In genomic region chr5:120525737-120526136, GRCm38 (mm10) we compare ENCODE assay signal across 15 mouse cellular contexts. TPM values are rescaled to one million over a fixed set of nuclear protein-coding genes. Genes with fewer than 3 reads are reported as not detected.
DNase-seq lines count a peak whose midpoint lies in the region; ATAC-seq and TF ChIP-seq lines count a peak whose summit lies in the region.
"Had no signal": no experiment of that assay in that cellular context is flagged by ENCODE, and none has a peak within 500 bp of the region (broad histone marks: within the 10 kb centered on the region; RNA-seq: fewer than 3 reads in every experiment).

No protein-coding gene starts in this region.

- TF ChIP-seq CTCF in heart, postnatal 0 days (IDR thresholded peaks at IDR 0.05; ENCODE audit: low read depth): peak; percentile 64

- no peaks in the 10 kb centered on the region for H3K27me3 ChIP-seq in heart, postnatal 0 days (ENCODE audit: control insufficient read depth, insufficient read depth, low read length)
- H3K27me3 ChIP-seq in liver, embryonic 11.5 days (replicated peaks; ENCODE audit: control insufficient read depth, insufficient read depth, low read length): no peaks in the 10 kb centered on the region
- H3K27me3 ChIP-seq in midbrain, embryonic 13.5 days: no peaks in the 10 kb centered on the region

- H3K36me3 ChIP-seq in heart, postnatal 0 days (replicated peaks; ENCODE audit: control insufficient read depth, insufficient read depth, low read length): 0 out of 2 replicates have a peak, but pooled peaks cover 7% of the 10 kb centered on the region
- H3K36me3 ChIP-seq in liver, embryonic 11.5 days (ENCODE audit: control insufficient read depth, insufficient read depth, low read length): no peaks in the 10 kb centered on the region; the same call in 1 of the 2 replicates
- H3K36me3 ChIP-seq in midbrain, embryonic 13.5 days: no peaks in the 10 kb centered on the region

- no peak overlapping the region for H3K27ac ChIP-seq in heart, postnatal 0 days (ENCODE audit: low read depth)
- no peak overlapping the region for H3K27ac ChIP-seq in liver, embryonic 11.5 days (ENCODE audit: low read depth, low read length)
- H3K27ac ChIP-seq in midbrain, embryonic 13.5 days: no peak overlapping the region

- H3K9me3 ChIP-seq in heart, postnatal 0 days (replicated peaks; ENCODE audit: control insufficient read depth, low read length): no peaks in the 10 kb centered on the region
- no peaks in the 10 kb centered on the region for H3K9me3 ChIP-seq in liver, embryonic 11.5 days (ENCODE audit: control insufficient read depth, low read length)
- no peaks in the 10 kb centered on the region for H3K9me3 ChIP-seq in midbrain, embryonic 13.5 days
- H3K9me3 ChIP-seq: G1E had no signal

- no peak for TF ChIP-seq EP300 in heart, postnatal 0 days (IDR thresholded peaks at IDR 0.05; ENCODE audit: low read depth)

- H3K4me1 ChIP-seq in heart, postnatal 0 days (ENCODE audit: control insufficient read depth, insufficient read depth): no peaks in the 10 kb centered on the region
- H3K4me1 ChIP-seq in liver, embryonic 11.5 days (replicated peaks; ENCODE audit: control insufficient read depth, insufficient read depth, low read length): peaks cover 9% of the 10 kb centered on the region; the same call in 1 of the 2 replicates
- no peaks in the 10 kb centered on the region for H3K4me1 ChIP-seq in midbrain, embryonic 13.5 days (replicated peaks)

- H3K4me3 ChIP-seq in heart, postnatal 0 days (ENCODE audit: low read depth, low read length): no peak overlapping the region
- no peak overlapping the region for H3K4me3 ChIP-seq in liver, embryonic 11.5 days (ENCODE audit: low read depth, low read length)
- H3K4me3 ChIP-seq in midbrain, embryonic 13.5 days (replicated peaks): no peak overlapping the region
- H3K4me3 ChIP-seq: erythroblast, embryonic 14.5 days; myocyte had no signal

- H3K9ac ChIP-seq in heart, postnatal 0 days (replicated peaks; ENCODE audit: low read depth, low read length): no peak overlapping the region
- no peak overlapping the region for H3K9ac ChIP-seq in liver, embryonic 11.5 days (ENCODE audit: low read depth, low read length)
- H3K9ac ChIP-seq in midbrain, embryonic 13.5 days (replicated peaks): no peak overlapping the region

- H3K4me2 ChIP-seq in heart, postnatal 0 days (ENCODE audit: low read depth, low read length): no peak overlapping the region
- H3K4me2 ChIP-seq in liver, embryonic 11.5 days: no peak overlapping the region
- no peak overlapping the region for H3K4me2 ChIP-seq in midbrain, embryonic 13.5 days (replicated peaks)
- H3K4me2 ChIP-seq: heart, embryonic 11.5 days had no signal

- DNase-seq in heart, postnatal 0 days (ENCODE audit: low spot score): no peak
- no peak for DNase-seq in heart, adult 9 months (ENCODE audit: low spot score in 2 of 2)
- peak; percentile 82 for DNase-seq in A20 (ENCODE audit: low read depth, low spot score)
- DNase-seq in ZHBTc4 (ENCODE audit: low read depth, low spot score): peak; percentile 46
- DNase-seq in liver, embryonic 11.5 days (ENCODE audit: low spot score): no peak
- DNase-seq in urinary bladder, postnatal 14 days (ENCODE audit: low spot score): no peak
- DNase-seq in right cerebral cortex, postnatal 36 days (ENCODE audit: low spot score in 2 of 2): no peak
- DNase-seq: adrenal gland, adult 8-10 months; cerebellum, adult 9-10 months had no signal

- WGBS in heart, postnatal 0 days: 32% methylated on average over 5 of the region's 5 CpGs
- WGBS in liver, embryonic 11.5 days: 46% methylated on average over 5 of the region's 5 CpGs
- WGBS in midbrain, embryonic 13.5 days: 45% methylated on average over 5 of the region's 5 CpGs

- ATAC-seq in heart, postnatal 0 days (ENCODE audit: insufficient read depth, low read depth): 0 out of 2 replicates have a peak, but pooled peaks have one; percentile 39
- ATAC-seq in liver, embryonic 11.5 days (replicated peaks; ENCODE audit: low FRiP score): peak; percentile 49; the same call in 1 of the 2 replicates
- no peak for ATAC-seq in midbrain, embryonic 13.5 days

RNA-seq across cellular contexts. Expression of gene Slc8b1, which starts 14.8 kb away (rescaled TPM):
- total RNA-seq in heart, postnatal 0 days (2014; rRNA removed; ENCODE audit: low replicate concordance): 4.2 and 16.0 TPM in 2 replicates
- 3.4 and 3.6 TPM in 2 replicates for polyA plus RNA-seq in heart, postnatal 0 days (2015; fragmentation: Nextera tagmentation; extraction: Ambion mirVana)
- polyA plus RNA-seq in liver, embryonic 11.5 days (2014; fragmentation: Nextera tagmentation; extraction: Ambion mirVana): 5.1 and 5.5 TPM in 2 replicates
- 2.3 and 2.4 TPM in 2 replicates for polyA plus RNA-seq in midbrain, embryonic 13.5 days (2015; fragmentation: Nextera tagmentation; extraction: Ambion mirVana)

RNA-seq across cellular contexts. Expression of gene Plbd2, which starts 22.3 kb away (rescaled TPM):
- total RNA-seq in heart, postnatal 0 days (2014; rRNA removed; ENCODE audit: low replicate concordance): 38.1 and 38.3 TPM in 2 replicates
- polyA plus RNA-seq in heart, postnatal 0 days (2015; fragmentation: Nextera tagmentation; extraction: Ambion mirVana): 43.9 and 47.2 TPM in 2 replicates
- 32.8 and 35.1 TPM in 2 replicates for polyA plus RNA-seq in liver, embryonic 11.5 days (2014; fragmentation: Nextera tagmentation; extraction: Ambion mirVana)
- polyA plus RNA-seq in midbrain, embryonic 13.5 days (2015; fragmentation: Nextera tagmentation; extraction: Ambion mirVana): 25.1 and 29.3 TPM in 2 replicates

RNA-seq across cellular contexts. Expression of gene Sds, which starts 49.4 kb away (rescaled TPM):
- total RNA-seq in heart, postnatal 0 days (2014; rRNA removed; ENCODE audit: low replicate concordance): not detected in 2 replicates
- polyA plus RNA-seq in heart, postnatal 0 days (2015; fragmentation: Nextera tagmentation; extraction: Ambion mirVana): not detected in 2 replicates
- not detected in 2 replicates for polyA plus RNA-seq in liver, embryonic 11.5 days (2014; fragmentation: Nextera tagmentation; extraction: Ambion mirVana)
- 0.32 TPM in 1 of 2 replicates, not detected in the other for polyA plus RNA-seq in midbrain, embryonic 13.5 days (2015; fragmentation: Nextera tagmentation; extraction: Ambion mirVana)
- total RNA-seq: G1E; layer of hippocampus, postnatal 10 days had no signal
- polyA plus RNA-seq: erythroblast, embryonic 14.5 days; G1E; heart, embryonic 11.5 days; myocyte had no signal

RNA-seq across cellular contexts. Expression of gene Sdsl, which starts 53.1 kb away (rescaled TPM):
- 17.0 and 30.3 TPM in 2 replicates for total RNA-seq in heart, postnatal 0 days (2014; rRNA removed; ENCODE audit: low replicate concordance)
- 20.7 TPM in 2 replicates for polyA plus RNA-seq in heart, postnatal 0 days (2015; fragmentation: Nextera tagmentation; extraction: Ambion mirVana)
- 2.3 and 2.5 TPM in 2 replicates for polyA plus RNA-seq in liver, embryonic 11.5 days (2014; fragmentation: Nextera tagmentation; extraction: Ambion mirVana)
- polyA plus RNA-seq in midbrain, embryonic 13.5 days (2015; fragmentation: Nextera tagmentation; extraction: Ambion mirVana): 6.8 and 9.5 TPM in 2 replicates
- polyA plus RNA-seq: erythroblast, embryonic 14.5 days had no signal

Comparison
In these comparisons a context has a peak if more than half of its experiments do, and no peak if none do; other contexts are left out.
1. DNase-seq: peak in A20 (single experiment) and ZHBTc4 (single experiment); none in heart, postnatal 0 days (single experiment), heart, adult 9 months (0 of 2), liver, embryonic 11.5 days (single experiment), urinary bladder, postnatal 14 days (single experiment) and right cerebral cortex, postnatal 36 days (0 of 2).